In genomic region chr7:45708221-45708761, GRCm38 (mm10) we compare ENCODE assay signal across 8 mouse cellular contexts. TPM values are rescaled to one million over a fixed set of nuclear protein-coding genes. Genes with fewer than 3 reads are reported as not detected.
DNase-seq lines count a peak whose midpoint lies in the region; ATAC-seq and TF ChIP-seq lines count a peak whose summit lies in the region.

No protein-coding gene starts in this region.

- no peak for ATAC-seq in embryonic facial prominence, embryonic 11.5 days (replicated peaks; ENCODE audit: insufficient number of reproducible peaks, low FRiP score, low TSS enrichment, low read depth)
- no peak for ATAC-seq in heart, embryonic 16.5 days (replicated peaks; ENCODE audit: extremely low read depth, insufficient read depth, low FRiP score)
- no peak for ATAC-seq in neural tube, embryonic 13.5 days (ENCODE audit: low read depth)

- no peaks in the 10 kb centered on the region for H3K27me3 ChIP-seq in embryonic facial prominence, embryonic 11.5 days (ENCODE audit: control insufficient read depth, insufficient read depth, low read length)
- H3K27me3 ChIP-seq in heart, embryonic 16.5 days (ENCODE audit: control insufficient read depth, insufficient read depth, low read length): no peaks in the 10 kb centered on the region
- H3K27me3 ChIP-seq in neural tube, embryonic 13.5 days: no peaks in the 10 kb centered on the region

- peaks cover 11% of the 10 kb centered on the region for H3K36me3 ChIP-seq in embryonic facial prominence, embryonic 11.5 days (replicated peaks; ENCODE audit: control insufficient read depth, insufficient read depth, low read depth, low read length)
- peaks cover 22% of the 10 kb centered on the region for H3K36me3 ChIP-seq in heart, embryonic 16.5 days (ENCODE audit: control insufficient read depth, insufficient read depth)
- peaks cover 39% of the 10 kb centered on the region for H3K36me3 ChIP-seq in neural tube, embryonic 13.5 days

- no peaks in the 10 kb centered on the region for H3K9me3 ChIP-seq in embryonic facial prominence, embryonic 11.5 days (replicated peaks; ENCODE audit: control insufficient read depth, low read length)
- H3K9me3 ChIP-seq in heart, embryonic 16.5 days (replicated peaks; ENCODE audit: control insufficient read depth, low read length): no peaks in the 10 kb centered on the region
- H3K9me3 ChIP-seq in neural tube, embryonic 13.5 days: no peaks in the 10 kb centered on the region

- intact Hi-C loops in left cerebral cortex, adult 2 months (cut with DNase I): no loop called here

- peak overlapping the region; percentile 68 for H3K4me3 ChIP-seq in left cerebral cortex, adult 2 months
- no peak overlapping the region for H3K4me3 ChIP-seq in embryonic facial prominence, embryonic 11.5 days (ENCODE audit: low read depth, low read length)
- peak overlapping the region; percentile 76 for H3K4me3 ChIP-seq in heart, embryonic 16.5 days (ENCODE audit: low read length)
- H3K4me3 ChIP-seq in neural tube, embryonic 13.5 days: 0 out of 2 replicates have a peak overlapping the region, but pooled peaks have one; percentile 60

- H3K4me2 ChIP-seq in embryonic facial prominence, embryonic 11.5 days (ENCODE audit: low read depth, low read length): peak overlapping the region; percentile 95
- peak overlapping the region; percentile 99 for H3K4me2 ChIP-seq in heart, embryonic 16.5 days (ENCODE audit: low read depth, low read length)
- peak overlapping the region; percentile 99 for H3K4me2 ChIP-seq in neural tube, embryonic 13.5 days

- WGBS in embryonic facial prominence, embryonic 11.5 days: 41% methylated on average over 13 of the region's 13 CpGs
- WGBS in heart, embryonic 16.5 days: 43% methylated on average over 13 of the region's 13 CpGs
- WGBS in neural tube, embryonic 13.5 days: 58% methylated on average over 13 of the region's 13 CpGs

- H3K9ac ChIP-seq in embryonic facial prominence, embryonic 11.5 days (replicated peaks; ENCODE audit: low read length): no peak overlapping the region
- H3K9ac ChIP-seq in heart, embryonic 16.5 days (ENCODE audit: low read length): no peak overlapping the region
- 0 out of 2 replicates have a peak overlapping the region, but pooled peaks have one; percentile 28 for H3K9ac ChIP-seq in neural tube, embryonic 13.5 days

- peaks cover 15% of the 10 kb centered on the region for H3K4me1 ChIP-seq in embryonic facial prominence, embryonic 11.5 days (ENCODE audit: control insufficient read depth, insufficient read depth, low read length)
- peaks cover 37% of the 10 kb centered on the region for H3K4me1 ChIP-seq in heart, embryonic 16.5 days (ENCODE audit: control insufficient read depth, insufficient read depth, low read length)
- peaks cover 65% of the 10 kb centered on the region for H3K4me1 ChIP-seq in neural tube, embryonic 13.5 days (replicated peaks)

- no peak for TF ChIP-seq CTCF in left cerebral cortex, adult 2 months (IDR thresholded peaks at IDR 0.05)

- peak overlapping the region; percentile 98 for H3K27ac ChIP-seq in left cerebral cortex, adult 2 months
- 0 out of 2 replicates have a peak overlapping the region, but pooled peaks have one; percentile 31 for H3K27ac ChIP-seq in embryonic facial prominence, embryonic 11.5 days (replicated peaks; ENCODE audit: low read depth, low read length)
- H3K27ac ChIP-seq in heart, embryonic 16.5 days (ENCODE audit: low read length): no peak overlapping the region
- peak overlapping the region; percentile 54; the same call in 1 of the 2 replicates for H3K27ac ChIP-seq in neural tube, embryonic 13.5 days (replicated peaks)

- peak in 1 of 2 experiments; percentile 29 for DNase-seq in left cerebral cortex, adult 2 months (ENCODE audit: extremely low spot score in 1 of 2, low spot score in 2 of 2)
- DNase-seq in left cerebral cortex, adult 18-20 months (ENCODE audit: low spot score in 2 of 2): no peak
- DNase-seq in embryonic facial prominence, embryonic 11.5 days (ENCODE audit: low spot score): peak; percentile 48
- DNase-seq in kidney, postnatal 25 days: peak; percentile 77 to 93
- no peak for DNase-seq in thymus, postnatal 14 days
- DNase-seq in thymus, postnatal 10 days (ENCODE audit: low spot score in 2 of 2): no peak

RNA-seq across cellular contexts. Expression of gene Dbp, which starts 3.4 kb away (rescaled TPM):
- total RNA-seq in left cerebral cortex, adult 2 months (2021): 100 to 1,000 TPM in 1 of 2 experiments, 10 to 100 TPM in 1; 60.3 to 104 TPM
- total RNA-seq in left cerebral cortex, adult 18-20 months (2021): 10 to 100 TPM; 63.1 to 84.6 TPM
- 4.9 and 5.6 TPM in 2 replicates for polyA plus RNA-seq in embryonic facial prominence, embryonic 11.5 days (2014; fragmentation: Nextera tagmentation; extraction: Ambion mirVana)
- polyA plus RNA-seq in heart, embryonic 16.5 days (2015; fragmentation: Nextera tagmentation; extraction: Ambion mirVana): 3.0 and 3.6 TPM in 2 replicates
- 3.1 and 4.1 TPM in 2 replicates for polyA plus RNA-seq in neural tube, embryonic 13.5 days (2015; fragmentation: Nextera tagmentation; extraction: Ambion mirVana)

RNA-seq across cellular contexts. Expression of gene Rpl18, which starts 7.0 kb away (rescaled TPM):
- 100 to 1,000 TPM; 318 to 325 TPM for total RNA-seq in left cerebral cortex, adult 2 months (2021)
- total RNA-seq in left cerebral cortex, adult 18-20 months (2021): 100 to 1,000 TPM; 331 to 369 TPM
- 1,026 and 1,114 TPM in 2 replicates for polyA plus RNA-seq in embryonic facial prominence, embryonic 11.5 days (2014; fragmentation: Nextera tagmentation; extraction: Ambion mirVana)
- 520 and 591 TPM in 2 replicates for polyA plus RNA-seq in heart, embryonic 16.5 days (2015; fragmentation: Nextera tagmentation; extraction: Ambion mirVana)
- 570 and 614 TPM in 2 replicates for polyA plus RNA-seq in neural tube, embryonic 13.5 days (2015; fragmentation: Nextera tagmentation; extraction: Ambion mirVana)

RNA-seq across cellular contexts. Expression of gene Car11, which starts 8.6 kb away (rescaled TPM):
- 100 to 1,000 TPM; 211 to 244 TPM for total RNA-seq in left cerebral cortex, adult 2 months (2021)
- total RNA-seq in left cerebral cortex, adult 18-20 months (2021): 100 to 1,000 TPM; 215 to 220 TPM
- polyA plus RNA-seq in embryonic facial prominence, embryonic 11.5 days (2014; fragmentation: Nextera tagmentation; extraction: Ambion mirVana): 6.9 and 8.7 TPM in 2 replicates
- polyA plus RNA-seq in heart, embryonic 16.5 days (2015; fragmentation: Nextera tagmentation; extraction: Ambion mirVana): 4.2 and 5.1 TPM in 2 replicates
- 44.5 and 46.0 TPM in 2 replicates for polyA plus RNA-seq in neural tube, embryonic 13.5 days (2015; fragmentation: Nextera tagmentation; extraction: Ambion mirVana)

RNA-seq across cellular contexts. Expression of gene Sphk2, which starts 9.5 kb away (rescaled TPM):
- 10 to 100 TPM; 30.8 to 34.4 TPM for total RNA-seq in left cerebral cortex, adult 2 months (2021)
- 10 to 100 TPM; 32.3 to 33.0 TPM for total RNA-seq in left cerebral cortex, adult 18-20 months (2021)
- 14.9 and 17.3 TPM in 2 replicates for polyA plus RNA-seq in embryonic facial prominence, embryonic 11.5 days (2014; fragmentation: Nextera tagmentation; extraction: Ambion mirVana)
- 18.9 and 19.1 TPM in 2 replicates for polyA plus RNA-seq in heart, embryonic 16.5 days (2015; fragmentation: Nextera tagmentation; extraction: Ambion mirVana)
- 25.1 and 26.3 TPM in 2 replicates for polyA plus RNA-seq in neural tube, embryonic 13.5 days (2015; fragmentation: Nextera tagmentation; extraction: Ambion mirVana)

RNA-seq across cellular contexts. Expression of gene Fam83e, which starts 12.7 kb away (rescaled TPM):
- under 1 TPM; 0.37 to 0.41 TPM for total RNA-seq in left cerebral cortex, adult 2 months (2021)
- total RNA-seq in left cerebral cortex, adult 18-20 months (2021): under 1 TPM in 1 of 2 experiments, not detected in 1; 0.21 TPM
- polyA plus RNA-seq in embryonic facial prominence, embryonic 11.5 days (2014; fragmentation: Nextera tagmentation; extraction: Ambion mirVana): 0.21 and 0.35 TPM in 2 replicates
- 0.39 and 0.84 TPM in 2 replicates for polyA plus RNA-seq in heart, embryonic 16.5 days (2015; fragmentation: Nextera tagmentation; extraction: Ambion mirVana)
- polyA plus RNA-seq in neural tube, embryonic 13.5 days (2015; fragmentation: Nextera tagmentation; extraction: Ambion mirVana): 0.39 and 0.55 TPM in 2 replicates

Comparison
In these comparisons a context has a peak if more than half of its experiments do, and no peak if none do; other contexts are left out.
1. DNase-seq: peak in embryonic facial prominence, embryonic 11.5 days (single experiment) and kidney, postnatal 25 days (2 of 2); none in left cerebral cortex, adult 18-20 months (0 of 2), thymus, postnatal 14 days (single experiment) and thymus, postnatal 10 days (0 of 2).
2. Peak in every context shown above with its lines, with median percentiles within 50 percentile points of each other: H3K4me2 ChIP-seq.